Mouse (Mus musculus) liver, embryonic 13.5 days (tissue): Measurements from ENCODE around the gene Zbtb20. TPM values are rescaled to one million over a fixed set of nuclear protein-coding genes. Genes with fewer than 3 reads are reported as not detected.

Experiments
- ATAC-seq: fragments of 200-750 bp; cut with Nextera tagmentation; 2 replicates; pipeline ENCODE4 v1.8.0; 2017; ENCODE audit warnings: low read depth, mild to moderate bottlenecking, moderate number of reproducible peaks, moderate library complexity
- DNase-seq: peaks from one replicate; pipeline ENCODE4 v3.0.0; 2022
- H3K27ac ChIP-seq: fragments of 300-500 bp; sonication (generic); 2 replicates; pipeline ENCODE4 v1.5.1; 2015; ENCODE audit warnings: moderate library complexity, mild to moderate bottlenecking, inconsistent platforms
- H3K27me3 ChIP-seq: fragments of 300-500 bp; sonication (generic); 2 replicates; pipeline ENCODE4 v1.6.1; 2015; ENCODE audit warnings: mild to moderate bottlenecking, inconsistent platforms
- H3K36me3 ChIP-seq: fragments of 300-500 bp; sonication (generic); 2 replicates; pipeline ENCODE4 v1.6.1; 2015; ENCODE audit warnings: mild to moderate bottlenecking, inconsistent platforms
- H3K4me1 ChIP-seq: fragments of 300-500 bp; sonication (generic); replicated peaks from 2 replicates; pipeline ENCODE4 v1.6.1; 2015; ENCODE audit warnings: inconsistent platforms
- H3K4me2 ChIP-seq: fragments of 300-500 bp; sonication (generic); 2 replicates; pipeline ENCODE4 v1.6.1; 2015; ENCODE audit warnings: inconsistent platforms, mild to moderate bottlenecking, moderate library complexity
- H3K4me3 ChIP-seq: fragments of 300-500 bp; sonication (generic); replicated peaks from 2 replicates; pipeline ENCODE4 v1.5.1; 2015; ENCODE audit warnings: mild to moderate bottlenecking, inconsistent platforms
- H3K9ac ChIP-seq: fragments of 300-500 bp; sonication (generic); 2 replicates; pipeline ENCODE4 v1.6.1; 2015; ENCODE audit warnings: mild to moderate bottlenecking, inconsistent platforms
- H3K9me3 ChIP-seq: fragments of 300-500 bp; sonication (generic); replicated peaks from 2 replicates; pipeline ENCODE4 v1.6.1; 2016; ENCODE audit warnings: inconsistent platforms
- WGBS: fragments of 180-500 bp; shearing (Covaris S2); methylation state at CpG from one replicate; pipeline ENCODE4 v1.1.7; 2015; ENCODE audit not compliant: insufficient replicate concordance; 5-methylcytosine and 5-hydroxymethylcytosine counted together
- polyA plus RNA-seq: library from polyadenylated mRNA; unstranded; fragments of >200 nt; fragmentation: Nextera tagmentation; extraction: Ambion mirVana; gene quantifications from 2 replicates; pipeline ENCODE4 v1.2.1, GENCODE M21; 2015

The Zbtb20 gene
- polyA plus RNA-seq, 1 experiment from 2014 or later = 2.5 TPM

DNA sequence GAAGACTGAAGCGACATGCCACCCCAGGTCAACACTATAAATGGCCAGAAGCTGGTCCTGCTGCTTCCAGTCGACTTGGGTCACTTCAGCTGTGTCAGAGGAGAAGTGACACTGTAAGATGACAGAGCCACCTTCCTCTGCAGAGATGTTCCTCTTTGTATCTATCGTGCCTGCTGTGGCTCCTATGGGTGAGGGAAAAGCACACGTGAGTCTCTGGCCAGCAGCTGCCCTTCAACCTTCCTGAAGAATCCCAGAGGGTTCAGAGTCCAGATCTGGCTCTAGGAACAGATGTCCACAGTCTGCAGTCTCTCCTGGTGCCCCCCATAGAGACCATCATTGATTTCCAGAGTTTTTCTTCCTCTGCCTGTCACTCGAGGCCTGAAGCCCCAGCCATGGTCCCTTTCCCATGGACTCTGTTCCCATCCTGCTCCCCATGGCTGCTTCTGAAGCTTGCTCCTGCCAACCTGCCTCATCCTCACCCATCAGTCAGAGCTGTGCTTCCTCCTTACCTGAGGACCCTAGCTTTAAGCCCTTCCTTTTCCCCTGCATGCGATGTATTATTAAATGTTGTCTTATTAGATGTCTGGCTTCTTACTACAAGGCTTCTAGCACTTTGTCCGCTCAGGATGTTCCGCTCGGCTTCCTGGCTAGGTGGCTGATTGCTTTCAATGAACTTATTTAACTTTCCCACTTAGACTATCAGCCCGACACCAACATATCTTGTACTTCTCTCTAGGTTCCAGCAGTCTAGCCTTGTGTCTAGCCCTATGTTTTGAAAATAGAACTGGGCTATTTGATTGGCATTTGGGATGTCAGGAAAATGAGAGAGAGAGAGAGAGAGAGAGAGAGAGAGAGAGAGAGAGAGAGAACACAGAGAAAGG is 786.7 kb downstream of the Zbtb20 start:
- 59% methylated on average over 10 of the region's 10 CpGs for WGBS
- no peak overlapping the region for H3K9ac ChIP-seq
- no peaks in the 10 kb centered on the region for H3K27me3 ChIP-seq
- no peaks in the 10 kb centered on the region for H3K36me3 ChIP-seq
- H3K4me2 ChIP-seq = no peak overlapping the region
- no peaks in the 10 kb centered on the region for H3K4me1 ChIP-seq
- H3K9me3 ChIP-seq = no peaks in the 10 kb centered on the region
- no peak for ATAC-seq
- DNase-seq = no peak
- H3K27ac ChIP-seq = no peak overlapping the region
- no peak overlapping the region for H3K4me3 ChIP-seq

DNA sequence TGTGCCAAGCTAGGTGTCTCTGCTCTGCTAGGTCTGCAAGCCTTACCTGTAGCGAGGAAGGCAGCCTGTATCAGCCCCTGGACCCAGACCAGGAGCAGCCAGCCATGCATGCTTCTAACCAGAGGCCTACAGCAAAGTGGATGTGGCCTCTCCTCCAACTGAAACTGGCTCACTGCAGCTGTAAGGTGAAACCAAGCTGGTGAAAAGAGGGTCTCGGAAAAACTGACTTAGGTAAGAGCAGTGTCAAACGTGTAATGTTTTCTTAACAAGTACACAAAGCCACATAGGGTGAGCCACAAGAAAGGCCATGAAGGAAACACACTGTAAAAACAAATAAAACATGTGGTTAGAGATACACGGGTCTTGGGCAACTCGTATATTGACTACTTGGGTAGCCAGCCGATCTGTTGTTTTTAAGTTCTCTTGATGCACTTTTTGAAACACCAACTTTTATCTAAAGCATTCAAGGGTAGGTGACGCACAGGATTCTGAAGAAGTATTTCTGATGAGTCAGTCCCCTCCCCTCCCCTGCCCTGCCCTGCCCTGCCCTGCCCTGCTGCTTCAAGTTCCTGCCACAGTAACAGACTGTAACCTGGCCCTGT is 788.4 kb downstream of the Zbtb20 start, which contains the start of gene Tigit:
TSS of gene Tigit (minus strand) at position 169 of the 602 bp plus-strand sequence.
- 43% methylated on average over 7 of the region's 7 CpGs for WGBS
- DNase-seq (no peak), ATAC-seq (no peak)
- Histone ChIP-seq H3K4me2 (no peak within 1 kb of the TSS), H3K4me3 (no peak within 1 kb of the TSS), H3K27ac (no peak within 1 kb of the TSS), H3K27me3 (no peaks in the 10 kb centered on the region), H3K9me3 (no peaks in the 10 kb centered on the region), H3K36me3 (no peaks in the 10 kb centered on the region), H3K9ac (no peak within 1 kb of the TSS), H3K4me1 (no peaks in the 10 kb centered on the region)

DNA sequence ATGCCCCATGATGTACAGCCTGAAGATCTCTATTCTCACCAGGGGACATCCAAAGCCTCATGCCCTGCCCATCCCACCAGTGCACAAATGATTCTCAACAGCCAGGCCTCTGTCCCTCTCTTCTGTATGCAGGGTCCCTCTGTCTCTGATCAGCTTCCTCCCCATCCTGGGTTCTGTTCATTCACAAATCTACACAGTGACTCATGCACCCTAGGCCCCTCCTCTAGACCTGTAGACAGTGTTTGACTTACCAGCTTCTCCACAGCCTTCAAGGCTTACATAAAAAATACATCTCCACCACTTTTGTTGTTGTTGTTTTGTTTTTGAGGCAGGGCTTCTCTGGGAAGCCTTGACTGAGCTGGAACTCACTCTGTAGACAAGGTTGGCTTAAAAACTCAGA is 789.2 kb downstream of the Zbtb20 start:
- ATAC-seq = no peak
- Histone ChIP-seq H3K4me3 (no peak overlapping the region), H3K4me1 (no peaks in the 10 kb centered on the region), H3K27me3 (no peaks in the 10 kb centered on the region), H3K27ac (no peak overlapping the region), H3K4me2 (no peak overlapping the region), H3K9me3 (no peaks in the 10 kb centered on the region), H3K9ac (no peak overlapping the region), H3K36me3 (no peaks in the 10 kb centered on the region)
- DNase-seq = no peak

DNA sequence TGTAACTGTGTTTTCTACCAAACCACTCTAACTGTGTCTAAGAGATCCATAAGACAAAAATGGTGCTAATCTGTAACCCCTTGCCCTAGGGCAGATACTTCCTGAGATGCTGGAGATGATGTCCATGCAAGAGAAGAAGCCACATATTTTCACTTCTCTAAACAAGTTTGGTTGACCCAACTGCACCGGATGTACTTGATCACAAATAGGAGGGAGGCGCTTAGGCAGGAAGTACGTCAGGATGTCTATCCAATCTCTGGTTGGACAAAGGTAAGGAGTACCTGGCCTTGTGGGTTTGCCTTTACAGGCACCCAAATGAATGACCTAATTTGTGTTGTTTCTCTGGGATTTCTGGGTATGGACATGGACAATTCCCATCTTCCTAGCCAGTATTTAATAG is 792.6 kb downstream of the Zbtb20 start:
- no peak overlapping the region for H3K4me2 ChIP-seq
- WGBS = 72% methylated on average over 3 of the region's 3 CpGs
- no peaks in the 10 kb centered on the region for H3K36me3 ChIP-seq
- H3K27me3 ChIP-seq = no peaks in the 10 kb centered on the region
- H3K9ac ChIP-seq = no peak overlapping the region
- H3K9me3 ChIP-seq = no peaks in the 10 kb centered on the region
- no peak for DNase-seq
- no peak overlapping the region for H3K27ac ChIP-seq
- no peak for ATAC-seq
- no peak overlapping the region for H3K4me3 ChIP-seq
- H3K4me1 ChIP-seq = no peaks in the 10 kb centered on the region

DNA sequence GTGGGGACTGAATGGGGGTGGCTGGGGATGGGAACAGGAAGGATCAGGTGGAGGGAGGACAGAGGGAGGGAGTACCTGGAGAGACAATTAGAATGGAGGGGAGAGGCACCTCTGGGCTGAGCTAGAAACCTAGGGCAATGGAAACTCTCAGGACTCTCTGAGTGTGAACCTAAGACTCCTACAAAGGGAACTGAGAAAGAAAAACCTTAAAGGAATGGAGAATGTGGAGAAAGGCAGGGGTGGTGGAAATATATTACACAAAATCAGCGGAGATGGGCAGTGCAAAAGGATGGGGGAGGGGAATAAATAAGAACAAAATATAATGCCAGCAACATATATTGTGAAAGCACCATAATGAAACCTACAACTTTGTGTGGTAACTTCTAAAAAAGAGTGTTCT is 796.3 kb downstream of the Zbtb20 start:
- 50% methylated on average over 1 of the region's 1 CpGs for WGBS
- ATAC-seq = no peak

DNA sequence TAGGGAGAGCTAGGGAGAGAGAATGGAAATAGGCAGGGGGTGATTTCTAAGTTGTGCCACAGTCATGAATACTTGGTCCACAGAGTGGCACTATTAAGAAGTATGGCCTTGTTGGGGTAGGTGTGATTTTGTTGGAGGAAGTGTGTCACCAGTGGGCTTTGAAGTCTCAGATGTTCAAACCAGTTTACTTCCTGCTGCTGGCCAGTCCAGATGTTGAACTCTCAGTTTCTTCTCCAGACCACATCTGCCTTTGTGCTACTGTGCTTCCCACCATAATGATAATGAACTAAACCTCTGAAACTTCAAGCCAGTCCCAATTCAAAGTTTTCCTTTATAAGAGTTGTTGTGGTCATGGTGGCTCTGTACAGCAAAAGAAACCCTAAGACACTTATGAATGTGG is 797.0 kb downstream of the Zbtb20 start:
- Histone ChIP-seq H3K4me2 (no peak overlapping the region), H3K9me3 (no peaks in the 10 kb centered on the region), H3K9ac (no peak overlapping the region), H3K27me3 (no peaks in the 10 kb centered on the region), H3K27ac (no peak overlapping the region), H3K36me3 (no peaks in the 10 kb centered on the region), H3K4me3 (no peak overlapping the region), H3K4me1 (no peaks in the 10 kb centered on the region)
- no peak for DNase-seq
- no peak for ATAC-seq

More for the DNA sequence above, 796.3 kb downstream of the Zbtb20 start:
- H3K4me3 ChIP-seq = no peak overlapping the region
- no peaks in the 10 kb centered on the region for H3K4me1 ChIP-seq
- no peak overlapping the region for H3K27ac ChIP-seq
- no peaks in the 10 kb centered on the region for H3K27me3 ChIP-seq
- H3K9me3 ChIP-seq = no peaks in the 10 kb centered on the region
- no peak overlapping the region for H3K4me2 ChIP-seq
- no peak overlapping the region for H3K9ac ChIP-seq
- H3K36me3 ChIP-seq = no peaks in the 10 kb centered on the region
- DNase-seq = no peak

DNA sequence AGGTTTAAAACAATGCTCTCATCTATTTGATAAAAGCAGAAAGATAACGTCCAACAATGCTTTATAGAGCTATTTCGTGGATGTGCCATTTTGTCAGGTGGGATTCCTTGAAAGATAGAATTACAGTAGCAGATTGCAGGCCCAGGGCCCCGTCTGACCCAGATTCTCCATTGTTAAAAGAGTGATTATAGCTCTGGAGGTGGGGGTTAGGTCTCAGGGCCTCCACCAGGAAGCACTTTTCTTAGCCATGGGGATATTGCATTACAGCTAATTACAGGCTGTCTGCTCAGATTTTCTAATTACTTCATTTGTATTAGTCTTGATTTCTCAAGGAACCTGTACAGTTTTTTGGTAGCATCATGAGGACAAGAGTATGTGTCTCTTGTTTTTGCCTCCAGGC is 798.7 kb downstream of the Zbtb20 start:
- Histone ChIP-seq H3K4me2 (no peak overlapping the region), H3K4me3 (no peak overlapping the region), H3K9ac (no peak overlapping the region), H3K27ac (no peak overlapping the region), H3K27me3 (no peaks in the 10 kb centered on the region), H3K36me3 (no peaks in the 10 kb centered on the region), H3K9me3 (no peaks in the 10 kb centered on the region), H3K4me1 (no peaks in the 10 kb centered on the region)
- WGBS = 58% methylated on average over 3 of the region's 3 CpGs
- no peak for DNase-seq
- no peak for ATAC-seq

DNA sequence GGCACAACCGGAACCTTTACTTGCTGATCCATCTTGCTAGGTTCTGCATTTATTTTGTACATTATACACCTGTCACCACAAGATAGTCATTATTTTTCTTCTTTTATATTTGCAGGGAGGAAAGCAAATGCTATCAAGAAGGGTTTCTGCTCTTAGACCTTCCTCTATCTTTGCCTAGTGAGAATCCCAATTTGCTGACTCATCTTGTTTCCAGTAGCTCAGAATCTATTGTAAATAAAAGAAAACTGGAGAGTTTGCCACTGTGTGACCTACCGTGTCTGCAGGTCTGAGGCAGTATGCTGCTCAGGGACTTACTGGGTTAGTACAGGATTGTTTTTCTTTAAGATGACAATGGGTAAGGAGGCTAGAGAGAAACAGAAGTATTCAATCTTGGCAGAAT is 812.3 kb downstream of the Zbtb20 start:
- Histone ChIP-seq H3K4me2 (no peak overlapping the region), H3K27ac (no peak overlapping the region), H3K9ac (no peak overlapping the region), H3K9me3 (no peaks in the 10 kb centered on the region), H3K4me3 (no peak overlapping the region), H3K36me3 (no peaks in the 10 kb centered on the region), H3K4me1 (no peaks in the 10 kb centered on the region), H3K27me3 (no peaks in the 10 kb centered on the region)
- DNase-seq (no peak), ATAC-seq (no peak)
- WGBS = 66% methylated on average over 2 of the region's 2 CpGs

DNA sequence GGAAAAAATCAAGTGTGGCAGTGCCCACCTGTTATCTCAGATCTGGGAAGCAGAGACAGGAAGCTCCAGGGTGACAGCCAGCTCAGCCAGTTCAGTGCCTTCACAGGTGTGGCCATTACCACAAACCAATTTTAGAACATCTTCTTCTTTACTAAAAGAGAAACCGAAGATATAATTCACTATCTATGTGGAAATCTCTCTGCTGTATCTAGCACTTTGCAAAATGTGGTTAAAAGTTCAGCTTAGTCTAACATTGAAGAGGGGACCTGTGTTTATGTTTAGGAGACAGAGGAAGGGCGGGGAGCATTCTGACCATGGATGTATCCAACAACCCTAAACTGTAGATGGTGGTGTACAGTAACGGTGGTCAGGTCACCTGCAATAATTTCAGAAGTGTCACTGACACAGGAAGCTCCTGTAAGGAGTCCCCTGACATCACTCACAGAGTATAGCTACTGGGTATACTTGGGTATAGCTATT is 814.6 kb downstream of the Zbtb20 start:
- H3K27me3 ChIP-seq = no peaks in the 10 kb centered on the region
- no peaks in the 10 kb centered on the region for H3K4me1 ChIP-seq
- WGBS = 59% methylated on average over 3 of the region's 3 CpGs
- H3K27ac ChIP-seq = no peak overlapping the region
- no peak for ATAC-seq
- no peak overlapping the region for H3K9ac ChIP-seq
- no peaks in the 10 kb centered on the region for H3K36me3 ChIP-seq
- DNase-seq = no peak
- H3K4me2 ChIP-seq = no peak overlapping the region
- no peaks in the 10 kb centered on the region for H3K9me3 ChIP-seq
- no peak overlapping the region for H3K4me3 ChIP-seq

DNA sequence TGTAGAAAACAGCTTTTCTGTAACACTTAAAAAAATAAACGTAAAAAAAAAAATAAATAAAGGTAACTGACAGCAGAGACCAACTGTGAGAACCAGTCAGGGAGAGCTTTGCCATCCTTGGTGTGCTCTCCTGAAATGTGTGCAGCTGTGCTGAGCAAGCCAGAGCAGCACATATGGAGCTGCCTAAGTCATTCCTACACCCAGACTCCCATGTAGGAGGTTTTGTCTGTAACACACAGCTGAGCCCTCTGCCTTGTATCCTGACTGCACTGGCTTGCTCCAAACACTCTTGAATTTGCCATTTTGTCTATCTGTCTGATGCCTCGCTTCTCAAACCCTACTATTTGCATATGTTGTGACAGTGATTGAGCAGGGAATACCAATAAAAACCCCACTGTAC is 815.2 kb downstream of the Zbtb20 start:
- DNase-seq = no peak
- WGBS = 46% methylated on average over 2 of the region's 2 CpGs

DNA sequence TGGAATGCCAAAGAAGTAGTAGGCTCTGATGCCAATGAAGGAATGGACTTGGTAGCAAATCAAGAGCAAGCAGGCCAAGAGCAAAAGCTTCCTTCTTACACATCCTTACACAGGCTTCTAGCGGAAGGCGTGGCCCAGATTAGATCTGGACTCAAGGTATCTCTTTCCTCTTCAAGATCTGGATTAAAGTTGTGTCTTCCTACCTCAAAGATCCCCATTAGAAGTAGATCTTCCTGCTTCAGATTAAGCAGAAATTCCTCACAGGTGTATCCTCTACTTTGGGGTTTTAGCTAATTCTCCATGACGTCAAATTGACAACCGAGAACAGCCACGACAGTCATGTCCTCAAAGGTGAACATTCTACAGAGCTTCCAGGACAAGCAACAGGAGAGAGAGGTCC is 816.1 kb downstream of the Zbtb20 start:
- Histone ChIP-seq H3K4me2 (no peak overlapping the region), H3K9me3 (no peaks in the 10 kb centered on the region), H3K27ac (no peak overlapping the region), H3K9ac (no peak overlapping the region), H3K27me3 (no peaks in the 10 kb centered on the region), H3K36me3 (no peaks in the 10 kb centered on the region), H3K4me1 (no peaks in the 10 kb centered on the region), H3K4me3 (no peak overlapping the region)
- ATAC-seq (no peak), DNase-seq (no peak)
- WGBS = 71% methylated on average over 5 of the region's 5 CpGs

More for the DNA sequence above, 815.2 kb downstream of the Zbtb20 start:
- no peaks in the 10 kb centered on the region for H3K36me3 ChIP-seq
- no peak overlapping the region for H3K9ac ChIP-seq
- H3K4me1 ChIP-seq = no peaks in the 10 kb centered on the region
- no peaks in the 10 kb centered on the region for H3K9me3 ChIP-seq
- no peaks in the 10 kb centered on the region for H3K27me3 ChIP-seq
- no peak overlapping the region for H3K27ac ChIP-seq
- no peak overlapping the region for H3K4me2 ChIP-seq
- H3K4me3 ChIP-seq = no peak overlapping the region
- ATAC-seq = no peak
